Mouse (Mus musculus) myocyte (in vitro differentiated cells): ENCODE measurements around the gene R3hdm4. TPM values are rescaled to one million over a fixed set of nuclear protein-coding genes. Genes with fewer than 3 reads are reported as not detected.
A peak's percentile ranks its signal among the peaks of the same experiment; 100 is the strongest.

Source experiments
- H3K27me3 ChIP-seq: one replicate; pipeline ENCODE4 v1.6.1; 2011; ENCODE audit not compliant: control insufficient read depth, insufficient read depth, insufficient read length
- H3K36me3 ChIP-seq: one replicate; pipeline ENCODE4 v1.6.1; 2011; ENCODE audit not compliant: control insufficient read depth, insufficient read depth
- H3K4me2 ChIP-seq: one replicate; pipeline ENCODE4 v1.6.1; 2011; ENCODE audit warnings: low read depth, control low read depth
- H3K4me3 ChIP-seq: one replicate; pipeline ENCODE4 v1.5.1; 2011; ENCODE audit warnings: mild to moderate bottlenecking, control low read depth, moderate library complexity
- H3K79me2 ChIP-seq: one replicate; pipeline ENCODE4 v1.6.1; 2011; ENCODE audit not compliant: control insufficient read depth, insufficient read depth
- H3ac ChIP-seq: one replicate; pipeline ENCODE4 v1.6.1; 2011; ENCODE audit not compliant: control insufficient read depth, insufficient read length
- CEBPB ChIP-seq: IDR thresholded peaks from 2 replicates; pipeline ENCODE4 v1.6.1; 2011; ENCODE audit warnings: mild to moderate bottlenecking, moderate library complexity; ENCODE audit not compliant: poor library complexity, insufficient read depth, severe bottlenecking
- E2F4 ChIP-seq: IDR thresholded peaks from one replicate; pipeline ENCODE4 v1.6.1; 2011; ENCODE audit warnings: mild to moderate bottlenecking, control low read depth, moderate library complexity; ENCODE audit not compliant: insufficient read depth
- MAX ChIP-seq: IDR thresholded peaks from one replicate; pipeline ENCODE4 v1.6.1; 2011; ENCODE audit warnings: low read depth, mild to moderate bottlenecking, control low read depth
- MYOD1 ChIP-seq, 3 experiments: IDR thresholded peaks; one replicate each; pipeline ENCODE4 v1.6.1; 2011; ENCODE audit warnings: control low read depth in 2 of 3, low read depth in 2 of 3, mild to moderate bottlenecking in 2 of 3, moderate library complexity in 1 of 3; ENCODE audit not compliant: insufficient read length in 2 of 3, control insufficient read depth in 1 of 3
- MYOG ChIP-seq, 3 experiments: IDR thresholded peaks; one replicate each; pipeline ENCODE4 v1.6.1; 2011; ENCODE audit warnings: control low read depth in 2 of 3, low read depth in 2 of 3, mild to moderate bottlenecking in 2 of 3; ENCODE audit not compliant: insufficient read length in 2 of 3, control insufficient read depth in 1 of 3, insufficient read depth in 1 of 3
- POLR2A ChIP-seq: IDR thresholded peaks from one replicate; pipeline ENCODE4 v1.6.1; 2011; ENCODE audit warnings: low read depth, mild to moderate bottlenecking, control low read depth, moderate library complexity; ENCODE audit not compliant: insufficient read length
- POLR2AphosphoS2 ChIP-seq: IDR thresholded peaks from one replicate; pipeline ENCODE4 v1.6.1; 2011; ENCODE audit warnings: low read depth, control low read depth; ENCODE audit not compliant: insufficient read length
- REST ChIP-seq: IDR thresholded peaks from one replicate; pipeline ENCODE4 v1.6.1; 2011; ENCODE audit warnings: mild to moderate bottlenecking, control low read depth, moderate library complexity; ENCODE audit not compliant: insufficient read depth, insufficient read length
- SRF ChIP-seq: IDR thresholded peaks from one replicate; pipeline ENCODE4 v1.6.1; 2011; ENCODE audit warnings: low read depth; ENCODE audit not compliant: control insufficient read depth, insufficient read length
- TCF12 ChIP-seq: IDR thresholded peaks from one replicate; pipeline ENCODE4 v1.6.1; 2011; ENCODE audit warnings: mild to moderate bottlenecking, control low read depth; ENCODE audit not compliant: poor library complexity, insufficient read depth, severe bottlenecking
- TCF3 ChIP-seq: IDR thresholded peaks from one replicate; pipeline ENCODE4 v1.6.1; 2011; ENCODE audit warnings: low read depth, control low read depth; ENCODE audit not compliant: insufficient read length
- USF1 ChIP-seq: IDR thresholded peaks from one replicate; pipeline ENCODE4 v1.6.1; 2011; ENCODE audit warnings: low read depth, mild to moderate bottlenecking, control low read depth, moderate library complexity
- polyA plus RNA-seq: library from polyadenylated mRNA; unstranded; fragments of >200 nt; fragmentation: generic; extraction: Trizol; gene quantifications from one replicate; pipeline ENCODE4 v1.2.1, GENCODE M21; 2012; ENCODE audit warnings: missing spikeins

Gene R3hdm4
- polyA plus RNA-seq, 1 experiment: 69.0 TPM

- Histone ChIP-seq H3K4me3 (no peak overlapping the region), H3ac (no peak overlapping the region), H3K4me2 (no peak overlapping the region), H3K79me2 (peaks cover 13% of the 10 kb centered on the region), H3K36me3 (peaks cover 6% of the 10 kb centered on the region), H3K27me3 (peaks cover 4% of the 10 kb centered on the region)
- TF ChIP-seq MYOD1 (IDR thresholded peaks at IDR 0.05; ENCODE audit: control insufficient read depth in 1 of 3, insufficient read length in 2 of 3, low read depth in 2 of 3): no peak
- no peak for TF ChIP-seq E2F4
- no peak for TF ChIP-seq POLR2A
- TF ChIP-seq TCF3: no peak
- TF ChIP-seq CEBPB: no peak
- no peak for TF ChIP-seq MAX
- TF ChIP-seq MYOG (IDR thresholded peaks at IDR 0.05; ENCODE audit: control insufficient read depth in 1 of 3, insufficient read depth in 1 of 3, insufficient read length in 2 of 3, low read depth in 2 of 3): no peak
- no peak for TF ChIP-seq USF1
- TF ChIP-seq POLR2AphosphoS2: no peak
- no peak for TF ChIP-seq TCF12
- TF ChIP-seq REST: no peak
- no peak for TF ChIP-seq SRF
Observed at GRCm38 (mm10) chr10:79956643-79957154, 35.7 kb upstream of the R3hdm4 start.

- no peak overlapping the region for H3ac ChIP-seq
- no peak for TF ChIP-seq POLR2A
- no peak for TF ChIP-seq POLR2AphosphoS2
- no peak for TF ChIP-seq MYOD1 (IDR thresholded peaks at IDR 0.05; ENCODE audit: control insufficient read depth in 1 of 3, insufficient read length in 2 of 3, low read depth in 2 of 3)
- TF ChIP-seq TCF3: no peak
- no peak for TF ChIP-seq MAX
- TF ChIP-seq CEBPB: no peak
- no peak for TF ChIP-seq MYOG (IDR thresholded peaks at IDR 0.05; ENCODE audit: control insufficient read depth in 1 of 3, insufficient read depth in 1 of 3, insufficient read length in 2 of 3, low read depth in 2 of 3)
- no peak for TF ChIP-seq USF1
- no peak for TF ChIP-seq SRF
- TF ChIP-seq TCF12: no peak
- TF ChIP-seq E2F4: no peak
- no peak for TF ChIP-seq REST
- H3K4me3 ChIP-seq: no peak overlapping the region
- H3K4me2 ChIP-seq: no peak overlapping the region
- H3K36me3 ChIP-seq: peaks cover 6% of the 10 kb centered on the region
- peaks cover 4% of the 10 kb centered on the region for H3K27me3 ChIP-seq
- peaks cover 5% of the 10 kb centered on the region for H3K79me2 ChIP-seq
Observed at GRCm38 (mm10) chr10:79955691-79956090, 34.7 kb upstream of the R3hdm4 start.

- TF ChIP-seq CEBPB (no peak), MAX (no peak), E2F4 (no peak), REST (no peak), POLR2A (no peak), SRF (no peak), MYOD1 (IDR thresholded peaks at IDR 0.05; ENCODE audit: control insufficient read depth in 1 of 3, insufficient read length in 2 of 3, low read depth in 2 of 3) (no peak), MYOG (IDR thresholded peaks at IDR 0.05; ENCODE audit: control insufficient read depth in 1 of 3, insufficient read depth in 1 of 3, insufficient read length in 2 of 3, low read depth in 2 of 3) (no peak), TCF12 (no peak), POLR2AphosphoS2 (no peak), USF1 (no peak), TCF3 (no peak)
- peaks cover 4% of the 10 kb centered on the region for H3K27me3 ChIP-seq
- H3K4me3 ChIP-seq: no peak overlapping the region
- peaks cover 8% of the 10 kb centered on the region for H3K36me3 ChIP-seq
- H3K79me2 ChIP-seq: no peaks in the 10 kb centered on the region
- no peak overlapping the region for H3ac ChIP-seq
- H3K4me2 ChIP-seq: no peak overlapping the region
Observed at GRCm38 (mm10) chr10:79953946-79954345, 32.9 kb upstream of the R3hdm4 start.

- H3ac ChIP-seq: no peak overlapping the region
- peaks cover 10% of the 10 kb centered on the region for H3K36me3 ChIP-seq
- no peaks in the 10 kb centered on the region for H3K79me2 ChIP-seq
- H3K27me3 ChIP-seq: no peaks in the 10 kb centered on the region
- peak overlapping the region; percentile 13 for H3K4me2 ChIP-seq
- H3K4me3 ChIP-seq: no peak overlapping the region
- peak in 1 of 3 experiments; percentile 51 for TF ChIP-seq MYOD1 (IDR thresholded peaks at IDR 0.05; ENCODE audit: control insufficient read depth in 1 of 3, insufficient read length in 2 of 3, low read depth in 2 of 3)
- TF ChIP-seq MYOG (IDR thresholded peaks at IDR 0.05; ENCODE audit: control insufficient read depth in 1 of 3, insufficient read depth in 1 of 3, insufficient read length in 2 of 3, low read depth in 2 of 3): no peak
Observed at GRCm38 (mm10) chr10:79950661-79951060, 29.7 kb upstream of the R3hdm4 start.

- H3K4me2 ChIP-seq: no peak overlapping the region
- H3K4me3 ChIP-seq: no peak overlapping the region
- H3K27me3 ChIP-seq: no peaks in the 10 kb centered on the region
- H3ac ChIP-seq: no peak overlapping the region
- no peaks in the 10 kb centered on the region for H3K79me2 ChIP-seq
- no peak for TF ChIP-seq USF1
- no peak for TF ChIP-seq MYOG (IDR thresholded peaks at IDR 0.05; ENCODE audit: control insufficient read depth in 1 of 3, insufficient read depth in 1 of 3, insufficient read length in 2 of 3, low read depth in 2 of 3)
- no peak for TF ChIP-seq CEBPB
- TF ChIP-seq POLR2AphosphoS2: no peak
- TF ChIP-seq REST: no peak
- no peak for TF ChIP-seq POLR2A
- peaks cover 10% of the 10 kb centered on the region for H3K36me3 ChIP-seq
Observed at GRCm38 (mm10) chr10:79949873-79950272, 28.9 kb upstream of the R3hdm4 start.
